Mouse (Mus musculus) midbrain, embryonic 16.5 days (tissue): ENCODE results near the gene Gm21731. TPM values are rescaled to one million over a fixed set of nuclear protein-coding genes. Genes with fewer than 3 reads are reported as not detected.
"Not testable (repeated sequence)": the region's sequence is repeated elsewhere in the genome, so short reads cannot be mapped to it uniquely, and the experiment has no call there.

Experiments used
- ATAC-seq: fragments of 200-750 bp; cut with Nextera tagmentation; 2 replicates; pipeline ENCODE4 v1.8.0; 2017; ENCODE audit warnings: moderate TSS enrichment
- H3K27ac ChIP-seq: fragments of 300-500 bp; sonication (generic); 2 replicates; pipeline ENCODE4 v1.5.1; 2014; ENCODE audit warnings: mild to moderate bottlenecking, low read length, mixed read lengths
- H3K27me3 ChIP-seq: fragments of 300-500 bp; sonication (generic); 2 replicates; pipeline ENCODE4 v1.6.1; 2014; ENCODE audit warnings: low read depth, low read length, mixed read lengths; ENCODE audit not compliant: control insufficient read depth, insufficient read depth
- H3K36me3 ChIP-seq: fragments of 300-500 bp; sonication (generic); 2 replicates; pipeline ENCODE4 v1.6.1; 2014; ENCODE audit warnings: mild to moderate bottlenecking, low read length, moderate library complexity, mixed read lengths; ENCODE audit not compliant: control insufficient read depth, insufficient read depth
- H3K4me1 ChIP-seq: fragments of 300-500 bp; sonication (generic); 2 replicates; pipeline ENCODE4 v1.6.1; 2014; ENCODE audit warnings: mild to moderate bottlenecking, low read length, mixed read lengths; ENCODE audit not compliant: control insufficient read depth, insufficient read depth
- H3K4me2 ChIP-seq: fragments of 300-500 bp; sonication (generic); 2 replicates; pipeline ENCODE4 v1.6.1; 2014; ENCODE audit warnings: mild to moderate bottlenecking, low read length, mixed read lengths
- H3K4me3 ChIP-seq: fragments of 300-500 bp; sonication (generic); 2 replicates; pipeline ENCODE4 v1.5.1; 2014; ENCODE audit warnings: low read depth, mild to moderate bottlenecking, low read length, moderate library complexity, mixed read lengths
- H3K9ac ChIP-seq: fragments of 300-500 bp; sonication (generic); 2 replicates; pipeline ENCODE4 v1.6.1; 2014; ENCODE audit warnings: low read depth, low read length, mixed read lengths
- H3K9me3 ChIP-seq: fragments of 300-500 bp; sonication (generic); replicated peaks from 2 replicates; pipeline ENCODE4 v1.6.1; 2014; ENCODE audit warnings: mild to moderate bottlenecking, low read length, mixed read lengths; ENCODE audit not compliant: control insufficient read depth, poor library complexity, severe bottlenecking
- WGBS: fragments of 180-500 bp; shearing (Covaris S2); extraction: QIAGEN DNeasy Blood & Tissue Kit; methylation state at CpG from one replicate; pipeline ENCODE4 v1.1.7; 2014; 5-methylcytosine and 5-hydroxymethylcytosine counted together
- polyA plus RNA-seq: library from polyadenylated mRNA; unstranded; fragments of >200 nt; fragmentation: Nextera tagmentation; extraction: Ambion mirVana; gene quantifications from 2 replicates; pipeline ENCODE4 v1.2.1, GENCODE M21; 2015

Gm21731 gene
- polyA plus RNA-seq = not detected in 2 replicates

DNA sequence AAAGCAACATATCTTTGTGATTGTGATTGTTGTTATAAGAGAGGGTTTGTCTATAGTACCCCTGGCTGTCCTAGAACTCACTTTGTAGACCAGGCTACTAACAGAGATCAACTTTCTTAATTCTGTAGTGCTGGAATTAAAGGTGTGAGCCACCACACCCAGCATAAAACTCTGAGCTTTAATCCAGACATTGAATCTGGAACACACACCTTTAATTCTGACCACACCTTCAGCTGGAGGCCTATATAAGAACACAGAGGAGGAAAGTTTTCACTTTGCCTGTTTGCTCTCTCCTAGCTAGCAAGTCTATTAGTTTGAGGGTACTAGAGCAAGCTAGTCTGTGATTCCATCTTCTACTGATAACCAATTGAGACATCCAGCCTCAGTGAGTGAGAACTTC lies at the start of gene Gm21731:
Gene Gm21731, plus strand, starts transcription at position 301 of the 400 bp plus-strand sequence.
- not testable (repeated sequence) for H3K9me3 ChIP-seq, H3K36me3 ChIP-seq, H3K9ac ChIP-seq, ATAC-seq, H3K4me3 ChIP-seq, H3K27ac ChIP-seq, H3K4me1 ChIP-seq, H3K4me2 ChIP-seq, H3K27me3 ChIP-seq

GRCm38 (mm10) chr13:120196189-120196821 lies 42.6 kb upstream of the Gm21731 start:
- H3K9ac ChIP-seq, H3K4me1 ChIP-seq, H3K27ac ChIP-seq, H3K4me2 ChIP-seq, H3K4me3 ChIP-seq, H3K36me3 ChIP-seq, H3K9me3 ChIP-seq, ATAC-seq, H3K27me3 ChIP-seq: not testable (repeated sequence)
- WGBS = 86% methylated on average over 7 of the region's 8 CpGs

- WGBS = no CpG with 5 or more reads among the region's 2 CpGs
- not testable (repeated sequence) for ATAC-seq, H3K27me3 ChIP-seq, H3K9ac ChIP-seq, H3K9me3 ChIP-seq, H3K27ac ChIP-seq, H3K4me3 ChIP-seq, H3K4me2 ChIP-seq, H3K4me1 ChIP-seq, H3K36me3 ChIP-seq
These were observed 23.1 kb upstream of the Gm21731 start, which contains the start of gene Gm21762 for GRCm38 (mm10) chr13:120215847-120216246. TSS of gene Gm21762 (minus strand) at chr13:120215947.

GRCm38 (mm10) chr13:120220922-120221321 lies 18.0 kb upstream of the Gm21731 start:
- ATAC-seq, H3K27me3 ChIP-seq: not testable (repeated sequence)

GRCm38 (mm10) chr13:120223012-120223659 lies 15.8 kb upstream of the Gm21731 start:
- ATAC-seq, H3K27ac ChIP-seq, H3K9me3 ChIP-seq, H3K4me3 ChIP-seq, H3K36me3 ChIP-seq, H3K4me2 ChIP-seq, H3K4me1 ChIP-seq, H3K9ac ChIP-seq, H3K27me3 ChIP-seq: not testable (repeated sequence)
- WGBS = 93% methylated on average over 16 of the region's 25 CpGs

More at GRCm38 (mm10) chr13:120220922-120221321, 18.0 kb upstream of the Gm21731 start:
- not testable (repeated sequence) for H3K27ac ChIP-seq, H3K9me3 ChIP-seq, H3K4me3 ChIP-seq, H3K9ac ChIP-seq, H3K4me2 ChIP-seq, H3K4me1 ChIP-seq, H3K36me3 ChIP-seq
- 77% methylated on average over 5 of the region's 5 CpGs for WGBS

- not testable (repeated sequence) for H3K27ac ChIP-seq, H3K27me3 ChIP-seq, H3K9ac ChIP-seq, H3K36me3 ChIP-seq, H3K9me3 ChIP-seq, H3K4me1 ChIP-seq, H3K4me3 ChIP-seq, H3K4me2 ChIP-seq
- WGBS = 96% methylated on average over 16 of the region's 17 CpGs
- peak; percentile 32; the same call in 1 of the 2 replicates for ATAC-seq
These were observed 7.1 kb upstream of the Gm21731 start for GRCm38 (mm10) chr13:120231798-120232197.

DNA sequence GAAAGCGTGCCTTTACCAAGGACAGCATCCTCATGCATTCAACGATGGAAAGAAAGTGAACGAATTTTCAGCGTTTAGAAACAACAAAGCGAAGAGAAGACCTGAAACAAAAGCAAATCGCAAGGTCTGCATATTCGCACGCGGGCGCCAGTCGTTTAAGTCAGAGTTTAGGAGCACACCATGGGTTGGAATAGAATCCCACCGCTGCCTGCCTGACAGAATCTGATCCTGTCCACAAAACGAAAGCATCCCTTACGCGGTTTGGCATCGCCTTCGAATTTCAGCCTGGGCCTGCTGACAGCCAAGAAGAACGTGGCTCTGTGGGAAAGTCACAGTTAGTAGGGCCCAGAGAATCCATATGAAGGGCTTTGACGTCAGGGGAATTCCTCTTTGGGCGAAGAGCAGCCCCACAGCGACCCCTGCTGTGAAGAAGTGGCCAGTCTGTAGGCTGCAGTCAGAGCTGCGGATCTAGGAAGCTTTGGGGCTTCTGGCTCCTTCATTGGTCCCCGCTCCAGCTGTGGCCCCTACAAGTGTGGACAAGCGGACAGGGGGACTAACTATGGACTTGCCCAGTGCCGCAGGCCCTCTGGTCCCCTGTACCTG lies 6.4 kb upstream of the Gm21731 start:
- H3K27ac ChIP-seq, H3K9me3 ChIP-seq, H3K4me3 ChIP-seq, H3K36me3 ChIP-seq, H3K9ac ChIP-seq, H3K27me3 ChIP-seq, H3K4me2 ChIP-seq, H3K4me1 ChIP-seq, ATAC-seq: not testable (repeated sequence)
- WGBS = 76% methylated on average over 13 of the region's 25 CpGs

- H3K27ac ChIP-seq, H3K9me3 ChIP-seq, ATAC-seq, H3K9ac ChIP-seq, H3K4me1 ChIP-seq, H3K36me3 ChIP-seq, H3K4me2 ChIP-seq, H3K4me3 ChIP-seq, H3K27me3 ChIP-seq: not testable (repeated sequence)
- 88% methylated on average over 2 of the region's 3 CpGs for WGBS
These were observed 12.5 kb downstream of the Gm21731 start for GRCm38 (mm10) chr13:120251208-120251924.
